Mouse (Mus musculus): ENCODE results near the gene 1700020L24Rik. TPM values are rescaled to one million over a fixed set of nuclear protein-coding genes. Genes with fewer than 3 reads are reported as not detected.

1700020L24Rik gene
- polyA plus RNA-seq, 1 experiment from 2014 or later, result 0.64 TPM

DNA sequence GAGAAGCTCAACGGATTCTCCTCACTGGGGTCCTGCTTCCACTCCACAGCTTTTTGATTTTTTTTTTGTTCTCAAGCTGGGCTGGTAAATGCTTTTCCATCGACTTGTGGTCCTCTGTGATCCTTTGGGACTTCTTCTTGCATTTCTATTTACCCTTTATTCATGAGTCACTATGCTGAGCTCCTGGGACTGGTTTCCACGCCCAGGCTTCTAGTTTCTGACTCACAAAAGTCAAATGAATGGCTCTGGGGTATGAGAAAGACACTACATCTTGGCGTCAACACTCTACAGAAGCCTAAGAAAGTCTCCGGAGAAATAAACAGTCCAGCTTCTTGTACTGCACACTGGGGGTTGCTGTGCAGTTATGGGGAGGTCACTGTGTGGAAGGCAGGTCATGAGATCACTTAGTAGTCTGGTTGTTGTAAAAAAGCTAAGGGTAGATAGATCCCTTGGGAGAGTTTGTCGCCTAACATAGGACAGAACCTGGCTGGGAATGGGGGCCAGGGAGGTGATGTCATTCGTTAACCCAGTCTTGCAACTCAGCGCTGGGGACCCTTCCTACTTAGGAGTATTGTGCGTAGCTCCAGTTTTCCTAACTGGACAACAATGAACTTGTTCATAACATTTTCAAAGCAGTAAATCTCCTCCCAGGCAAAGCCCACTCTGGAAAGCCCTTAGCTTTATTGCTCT lies 20.6 kb downstream of the 1700020L24Rik start:
- 40% methylated on average over 9 of the region's 9 CpGs for WGBS

DNA sequence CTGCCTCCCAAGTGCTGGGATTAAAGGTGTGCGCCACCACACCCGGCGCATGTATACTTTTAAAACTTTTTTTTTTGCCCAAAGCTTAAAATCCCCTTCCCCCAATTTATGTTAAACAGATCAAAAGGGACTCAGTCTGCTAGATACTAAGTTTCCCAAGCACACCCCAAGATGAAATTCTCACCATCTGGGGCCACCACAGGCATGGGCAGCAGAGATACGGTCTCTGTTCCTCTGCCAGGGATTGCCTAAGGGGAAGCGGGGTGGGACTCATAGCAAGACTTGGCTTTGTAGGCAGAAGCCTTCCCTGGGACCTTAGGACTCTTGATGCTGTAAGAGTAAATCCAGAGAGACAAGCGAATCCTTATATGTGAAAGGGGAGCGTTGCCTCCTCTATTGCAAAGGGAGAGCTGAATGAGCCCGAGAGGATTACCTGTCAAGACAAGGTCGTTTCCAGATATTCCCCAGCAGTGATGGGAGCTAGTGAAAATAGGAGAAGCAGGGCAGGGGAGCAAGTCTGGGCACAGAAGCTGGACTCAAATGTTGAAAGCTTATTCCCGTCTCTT lies 24.1 kb downstream of the 1700020L24Rik start:
- Histone ChIP-seq H3K4me1 (peaks cover 24% of the 10 kb centered on the region), H3K36me3 (no peaks in the 10 kb centered on the region), H3K9ac (no peak overlapping the region), H3K4me2 (no peak overlapping the region), H3K4me3 (no peak overlapping the region), H3K27me3 (peaks cover 38% of the 10 kb centered on the region), H3K9me3 (no peaks in the 10 kb centered on the region), H3K27ac (no peak overlapping the region)
- 64% methylated on average over 10 of the region's 10 CpGs for WGBS
- no peak for ATAC-seq (ENCODE audit: insufficient number of reproducible peaks, low FRiP score, low TSS enrichment, low read depth)

More for the DNA sequence above, 20.6 kb downstream of the 1700020L24Rik start:
- Histone ChIP-seq H3K36me3 (no peaks in the 10 kb centered on the region), H3K27me3 (peaks cover 15% of the 10 kb centered on the region), H3K4me1 (peaks cover 32% of the 10 kb centered on the region), H3K9me3 (no peaks in the 10 kb centered on the region), H3K27ac (no peak overlapping the region), H3K4me3 (no peak overlapping the region), H3K9ac (no peak overlapping the region), H3K4me2 (no peak overlapping the region)
- no peak for ATAC-seq (ENCODE audit: insufficient number of reproducible peaks, low FRiP score, low TSS enrichment, low read depth)

DNA sequence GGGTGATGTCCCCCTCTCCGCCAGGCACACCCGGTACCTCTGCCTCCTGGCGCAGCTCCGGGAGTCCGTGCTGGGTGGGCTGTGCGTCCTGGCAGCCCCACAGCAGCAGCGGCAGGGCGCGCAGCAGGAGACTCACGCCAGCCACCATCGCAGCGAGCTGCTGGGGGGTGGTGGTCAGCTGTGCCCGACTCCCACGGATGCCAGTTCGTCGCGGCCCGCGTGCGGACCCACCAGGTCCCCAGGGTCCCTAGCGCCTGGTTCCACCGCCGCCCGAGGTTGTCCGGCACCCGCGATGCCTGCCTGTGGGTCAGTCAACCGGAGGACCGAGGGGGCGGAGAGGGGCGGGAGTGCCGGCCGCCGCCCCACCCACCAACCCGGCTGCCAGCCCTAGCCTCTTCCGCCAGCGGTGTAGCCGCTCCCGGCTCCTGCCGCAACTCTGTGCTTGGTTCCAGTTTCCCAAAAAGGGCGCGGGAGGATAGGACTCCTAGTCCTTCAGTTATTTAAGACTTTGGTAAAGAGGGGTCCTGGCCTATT lies 25.3 kb downstream of the 1700020L24Rik start, which contains the start of gene Mmp28:
TSS of gene Mmp28 (minus strand) at position 361 of the 534 bp plus-strand sequence.
- Histone ChIP-seq H3K36me3 (no peaks in the 10 kb centered on the region), H3K9me3 (no peaks in the 10 kb centered on the region), H3K4me2 (peak within 1 kb of the TSS; percentile 76), H3K4me1 (peaks cover 34% of the 10 kb centered on the region), H3K27ac (no peak within 1 kb of the TSS), H3K27me3 (peaks cover 38% of the 10 kb centered on the region), H3K9ac (peak within 1 kb of the TSS; percentile 38), H3K4me3 (peak within 1 kb of the TSS; percentile 54)
- ATAC-seq (ENCODE audit: insufficient number of reproducible peaks, low FRiP score, low TSS enrichment, low read depth), result no peak
- WGBS, result under 1% methylated on average over 38 of the region's 42 CpGs

DNA sequence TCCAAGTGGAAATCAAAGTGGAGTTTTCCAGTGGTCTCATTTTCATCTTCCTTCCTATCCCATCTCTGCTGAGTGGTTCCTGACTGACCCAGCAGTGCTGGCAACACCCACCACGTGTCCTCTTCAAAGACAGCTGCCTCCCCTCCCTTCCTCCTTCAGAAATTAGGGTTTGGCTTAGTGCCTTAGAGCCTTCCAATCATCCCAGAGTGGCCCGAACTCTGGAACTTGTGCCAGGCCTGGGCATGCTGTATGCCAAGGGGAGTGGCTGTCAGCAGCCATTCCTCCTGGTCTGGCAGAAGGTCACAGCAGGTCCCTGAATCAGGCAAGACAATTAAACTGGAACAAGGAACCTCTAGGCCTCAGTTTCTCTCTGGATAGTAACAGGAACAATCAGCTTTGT lies 28.5 kb downstream of the 1700020L24Rik start:
- no peak for ATAC-seq (ENCODE audit: insufficient number of reproducible peaks, low FRiP score, low TSS enrichment, low read depth)
- H3K4me1 ChIP-seq, result peaks cover 29% of the 10 kb centered on the region
- H3K27ac ChIP-seq, result no peak overlapping the region
- WGBS, result 19% methylated on average over 2 of the region's 2 CpGs
- H3K27me3 ChIP-seq, result peaks cover 38% of the 10 kb centered on the region
- H3K4me2 ChIP-seq, result no peak overlapping the region
- H3K4me3 ChIP-seq, result no peak overlapping the region
- no peaks in the 10 kb centered on the region for H3K36me3 ChIP-seq
- H3K9ac ChIP-seq, result no peak overlapping the region
- H3K9me3 ChIP-seq, result no peaks in the 10 kb centered on the region

DNA sequence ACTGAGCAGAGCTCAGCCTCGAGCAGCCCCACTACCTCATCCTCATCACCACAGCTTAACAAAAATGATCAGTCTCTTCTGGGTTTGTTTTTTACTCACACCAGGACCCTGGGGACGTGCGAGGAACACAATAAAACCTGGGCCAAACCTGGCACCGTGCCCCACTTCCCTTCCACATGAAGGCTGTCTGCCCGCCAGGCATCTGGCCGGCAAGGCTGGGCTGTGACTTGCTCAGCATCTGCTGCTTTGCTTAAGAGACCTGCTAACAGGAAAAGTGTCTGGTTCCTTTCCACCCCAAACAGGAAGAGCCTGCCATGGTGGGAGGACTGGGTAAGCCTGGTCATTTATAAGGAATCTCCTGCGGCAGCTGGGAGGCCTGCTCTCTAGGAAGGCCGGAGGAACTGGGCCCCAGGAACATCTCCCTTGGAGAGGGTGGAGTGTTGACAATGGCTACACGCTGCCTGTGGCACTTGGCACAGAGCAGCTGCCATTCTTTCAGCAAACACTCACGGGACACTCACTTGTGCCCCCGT lies 29.7 kb downstream of the 1700020L24Rik start:
- no peak overlapping the region for H3K4me3 ChIP-seq
- 27% methylated on average over 11 of the region's 11 CpGs for WGBS
- peak overlapping the region; percentile 43; the same call in 1 of the 2 replicates for H3K27ac ChIP-seq
- no peaks in the 10 kb centered on the region for H3K36me3 ChIP-seq
- peaks cover 31% of the 10 kb centered on the region for H3K4me1 ChIP-seq
- H3K9ac ChIP-seq, result no peak overlapping the region
- H3K27me3 ChIP-seq, result peaks cover 30% of the 10 kb centered on the region; the same call in 1 of the 2 replicates
- no peak overlapping the region for H3K4me2 ChIP-seq
- no peaks in the 10 kb centered on the region for H3K9me3 ChIP-seq
- peak; percentile 64; the same call in 1 of the 2 replicates for ATAC-seq (ENCODE audit: insufficient number of reproducible peaks, low FRiP score, low TSS enrichment, low read depth)

DNA sequence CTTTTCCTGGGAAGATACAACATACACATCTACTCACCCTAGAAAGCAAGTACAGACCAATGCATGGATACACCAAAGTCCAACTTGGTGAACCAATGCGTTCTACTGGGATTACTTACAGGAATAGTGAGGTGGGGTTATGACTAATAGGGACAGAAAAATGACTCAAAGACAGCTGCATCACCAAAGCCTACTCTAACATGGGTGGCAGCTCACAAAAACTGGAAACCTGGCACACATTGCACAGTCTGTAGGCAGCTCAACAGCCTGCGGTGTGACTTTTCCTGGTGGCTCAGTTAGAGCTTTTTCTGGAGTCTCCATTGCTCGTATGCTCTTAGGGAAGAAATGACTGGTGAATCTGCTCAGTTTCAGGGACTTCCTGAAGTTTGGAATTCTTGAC lies 31.3 kb downstream of the 1700020L24Rik start:
- Histone ChIP-seq H3K27me3 (peaks cover 15% of the 10 kb centered on the region; the same call in 1 of the 2 replicates), H3K4me3 (no peak overlapping the region), H3K27ac (no peak overlapping the region), H3K9ac (no peak overlapping the region), H3K4me1 (peaks cover 22% of the 10 kb centered on the region), H3K9me3 (no peaks in the 10 kb centered on the region), H3K36me3 (no peaks in the 10 kb centered on the region), H3K4me2 (no peak overlapping the region)
- ATAC-seq (ENCODE audit: insufficient number of reproducible peaks, low FRiP score, low TSS enrichment, low read depth), result no peak
- 89% methylated on average over 3 of the region's 3 CpGs for WGBS

DNA sequence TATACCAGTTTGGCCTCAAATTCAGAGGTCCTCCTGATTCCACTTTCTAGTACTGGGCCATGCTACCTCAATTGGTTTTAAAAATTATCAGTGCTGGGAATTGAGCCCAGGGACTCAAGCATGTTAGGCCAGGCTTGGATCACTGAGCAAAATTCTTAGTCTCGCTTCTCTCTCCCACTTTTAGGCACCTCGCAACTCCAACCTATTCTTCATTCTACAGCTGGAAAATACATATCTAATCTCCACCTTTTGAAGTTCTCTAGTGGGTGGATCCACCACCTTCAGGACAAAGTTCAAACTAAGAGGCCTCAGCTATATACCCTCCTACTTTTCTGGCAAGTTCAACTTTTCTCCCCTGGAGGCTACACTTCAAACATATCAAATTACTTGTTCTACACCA lies 34.3 kb downstream of the 1700020L24Rik start:
- peak overlapping the region; percentile 97; the same call in 1 of the 2 replicates for H3K27ac ChIP-seq
- peak overlapping the region; percentile 92; the same call in 1 of the 2 replicates for H3K4me3 ChIP-seq
- H3K4me2 ChIP-seq, result peak overlapping the region; percentile 57; the same call in 1 of the 2 replicates
- H3K27me3 ChIP-seq, result no peaks in the 10 kb centered on the region
- H3K9me3 ChIP-seq, result no peaks in the 10 kb centered on the region
- H3K4me1 ChIP-seq, result peaks cover 20% of the 10 kb centered on the region
- no peak overlapping the region for H3K9ac ChIP-seq
- no peak for ATAC-seq (ENCODE audit: insufficient number of reproducible peaks, low FRiP score, low TSS enrichment, low read depth)
- 62% methylated on average over 2 of the region's 2 CpGs for WGBS
- no peaks in the 10 kb centered on the region; the same call in 1 of the 2 replicates for H3K36me3 ChIP-seq

DNA sequence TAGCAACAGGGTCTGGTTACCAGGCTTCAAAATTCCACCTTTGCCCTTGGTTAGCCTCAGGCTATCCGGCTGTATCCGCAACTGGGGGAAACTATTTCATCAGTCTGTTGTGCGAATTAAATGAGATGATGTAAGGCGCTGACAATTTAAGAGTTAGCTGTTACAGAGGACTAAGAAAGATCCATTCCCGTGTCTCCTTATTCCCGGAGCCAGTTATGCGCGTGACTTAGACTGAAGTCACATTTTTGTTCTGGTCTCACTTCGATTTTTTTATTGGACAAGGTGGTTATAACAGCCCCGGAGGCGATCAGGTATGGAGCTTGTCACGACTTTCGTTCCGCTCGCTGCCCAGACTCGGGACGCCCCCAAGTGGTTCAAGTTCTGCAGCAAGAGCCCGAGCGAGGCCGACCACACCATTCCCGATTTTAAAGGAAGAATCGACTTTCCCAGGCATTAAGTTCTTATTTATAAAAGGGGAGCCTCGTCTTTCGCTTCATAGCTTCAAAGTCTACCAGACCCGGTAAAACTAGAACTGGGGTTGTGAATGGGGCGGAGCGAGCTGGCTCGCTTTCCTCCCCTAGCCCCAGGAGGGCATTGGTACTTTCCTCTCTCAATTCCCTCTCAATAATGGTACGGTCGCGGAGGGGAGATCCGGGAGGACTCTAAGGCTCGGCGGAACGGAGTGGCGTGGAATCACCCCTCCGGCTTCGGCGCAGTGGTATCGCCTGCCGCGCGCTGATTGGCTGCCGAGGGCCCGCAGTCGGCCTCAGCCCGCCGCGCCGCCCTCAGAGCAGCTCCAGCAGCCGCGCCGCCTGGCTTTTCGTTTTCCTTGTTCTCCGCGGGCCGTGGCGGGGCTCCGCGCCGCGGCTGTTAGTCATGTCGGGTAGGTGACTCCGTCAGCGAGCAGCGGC lies 35.1 kb downstream of the 1700020L24Rik start, which contains the start of gene Taf15:
TSS of gene Taf15 (plus strand) at position 763 of the 911 bp plus-strand sequence.
- H3K4me2 ChIP-seq, result peak within 1 kb of the TSS; percentile 72
- peak within 1 kb of the TSS; percentile 97 for H3K27ac ChIP-seq
- H3K9ac ChIP-seq, result peak within 1 kb of the TSS; percentile 89
- H3K36me3 ChIP-seq, result peaks cover 1% of the 10 kb centered on the region; the same call in 1 of the 2 replicates
- peak within 1 kb of the TSS; percentile 92 for H3K4me3 ChIP-seq
- no peaks in the 10 kb centered on the region for H3K27me3 ChIP-seq
- H3K4me1 ChIP-seq, result peaks cover 12% of the 10 kb centered on the region
- peak; percentile 98 for ATAC-seq (ENCODE audit: insufficient number of reproducible peaks, low FRiP score, low TSS enrichment, low read depth)
- H3K9me3 ChIP-seq, result no peaks in the 10 kb centered on the region
- WGBS, result under 1% methylated on average over 62 of the region's 66 CpGs

DNA sequence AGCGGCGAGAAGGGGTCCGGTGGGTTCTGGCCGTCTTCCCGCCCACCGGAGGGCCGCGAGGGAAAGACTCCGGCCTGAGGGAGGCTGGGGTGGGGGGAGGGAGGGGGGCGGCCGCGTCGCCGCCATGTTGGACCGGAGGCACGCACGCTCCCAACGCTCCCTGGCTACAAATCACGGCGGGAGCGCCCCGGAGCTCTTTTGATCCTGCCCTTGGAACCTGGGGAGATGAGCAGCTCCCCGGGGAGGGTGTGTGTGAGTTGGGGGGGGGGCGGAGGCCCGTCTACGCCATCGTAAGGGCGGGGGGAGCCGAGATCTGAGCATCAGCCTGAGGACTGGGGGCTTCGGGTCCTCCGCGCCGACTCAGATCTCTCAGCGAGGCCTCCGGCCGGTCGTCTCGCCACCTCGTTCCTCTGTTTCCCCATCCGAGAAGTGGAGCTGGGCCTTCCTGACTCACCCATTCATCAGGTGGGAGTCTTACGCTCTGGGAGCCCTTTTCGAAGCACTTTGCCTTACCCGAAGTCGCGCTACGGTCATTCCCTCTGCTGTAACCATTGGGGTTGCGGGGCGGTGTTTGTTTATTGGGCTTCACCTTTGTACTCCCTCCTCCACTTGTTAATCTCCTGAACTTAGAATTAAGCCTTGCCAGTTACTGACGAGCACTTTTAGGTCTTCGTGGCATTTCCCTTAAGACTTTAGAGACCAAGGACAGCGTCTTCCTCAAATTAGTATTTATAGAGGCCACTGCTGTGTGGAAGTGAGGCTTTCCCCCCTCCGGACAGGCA lies 35.9 kb downstream of the 1700020L24Rik start:
- H3K4me2 ChIP-seq, result peak overlapping the region; percentile 72
- ATAC-seq (ENCODE audit: insufficient number of reproducible peaks, low FRiP score, low TSS enrichment, low read depth), result peak; percentile 86
- WGBS, result under 1% methylated on average over 43 of the region's 52 CpGs

More for the DNA sequence above, 35.9 kb downstream of the 1700020L24Rik start:
- peak overlapping the region; percentile 89 for H3K9ac ChIP-seq
- peak overlapping the region; percentile 97 for H3K27ac ChIP-seq
- H3K4me3 ChIP-seq, result peak overlapping the region; percentile 92
- no peaks in the 10 kb centered on the region for H3K9me3 ChIP-seq
- H3K27me3 ChIP-seq, result no peaks in the 10 kb centered on the region
- peaks cover 12% of the 10 kb centered on the region for H3K4me1 ChIP-seq
- peaks cover 7% of the 10 kb centered on the region; the same call in 1 of the 2 replicates for H3K36me3 ChIP-seq
